Mouse (Mus musculus) kidney, embryonic 16.5 days (tissue): Measurements from ENCODE around the gene Dmrtc2. TPM values are rescaled to one million over a fixed set of nuclear protein-coding genes. Genes with fewer than 3 reads are reported as not detected.

ENCODE experiments used
- ATAC-seq: fragments of 200-750 bp; cut with Nextera tagmentation; 2 replicates; pipeline ENCODE4 v1.8.0; 2017; ENCODE audit warnings: moderate TSS enrichment; ENCODE audit not compliant: low FRiP score, low TSS enrichment
- H3K27ac ChIP-seq: fragments of 300-500 bp; sonication (generic); 2 replicates; pipeline ENCODE4 v1.5.1; 2014; ENCODE audit warnings: low read length
- H3K27me3 ChIP-seq: fragments of 300-500 bp; sonication (generic); 2 replicates; pipeline ENCODE4 v1.6.1; 2014; ENCODE audit warnings: low read length, control low read depth, mixed read lengths; ENCODE audit not compliant: insufficient read depth
- H3K36me3 ChIP-seq: fragments of 300-500 bp; sonication (generic); 2 replicates; pipeline ENCODE4 v1.6.1; 2014; ENCODE audit warnings: low read length, control low read depth, mixed read lengths; ENCODE audit not compliant: insufficient read depth
- H3K4me1 ChIP-seq: fragments of 300-500 bp; sonication (generic); 2 replicates; pipeline ENCODE4 v1.6.1; 2014; ENCODE audit warnings: low read length, control low read depth, mixed read lengths; ENCODE audit not compliant: insufficient read depth
- H3K4me2 ChIP-seq: fragments of 300-500 bp; sonication (generic); replicated peaks from 2 replicates; pipeline ENCODE4 v1.6.1; 2014; ENCODE audit warnings: low read depth, low read length
- H3K4me3 ChIP-seq: fragments of 300-500 bp; sonication (generic); 2 replicates; pipeline ENCODE4 v1.5.1; 2014; ENCODE audit warnings: mild to moderate bottlenecking, low read length
- H3K9ac ChIP-seq: fragments of 300-500 bp; sonication (generic); replicated peaks from 2 replicates; pipeline ENCODE4 v1.6.1; 2014; ENCODE audit warnings: low read length
- H3K9me3 ChIP-seq: fragments of 300-500 bp; sonication (generic); 2 replicates; pipeline ENCODE4 v1.6.1; 2016; ENCODE audit warnings: low read length, control low read depth
- WGBS: fragments of 180-500 bp; shearing (Covaris S2); extraction: QIAGEN DNeasy Blood & Tissue Kit; methylation state at CpG from one replicate; pipeline ENCODE4 v1.1.7; 2014; 5-methylcytosine and 5-hydroxymethylcytosine counted together
- polyA plus RNA-seq: library from polyadenylated mRNA; unstranded; fragments of >200 nt; fragmentation: Nextera tagmentation; extraction: Ambion mirVana; gene quantifications from 2 replicates; pipeline ENCODE4 v1.2.1, GENCODE M21; 2015

Dmrtc2 gene
- polyA plus RNA-seq, 1 experiment from 2014 or later = not detected

GRCm38 (mm10) chr7:24861913-24862312 lies 7.9 kb upstream of the Dmrtc2 start, which contains the start of gene Gm9844:
Gm9844 (plus strand) TSS chr7:24862213.
- no peaks in the 10 kb centered on the region; the same call in 1 of the 2 replicates for H3K27me3 ChIP-seq
- H3K4me1 ChIP-seq = no peaks in the 10 kb centered on the region
- 81% methylated on average over 7 of the region's 7 CpGs for WGBS
- no peaks in the 10 kb centered on the region for H3K36me3 ChIP-seq
- H3K4me2 ChIP-seq = no peak within 1 kb of the TSS
- H3K9ac ChIP-seq = no peak within 1 kb of the TSS
- no peaks in the 10 kb centered on the region for H3K9me3 ChIP-seq
- no peak within 1 kb of the TSS for H3K27ac ChIP-seq
- H3K4me3 ChIP-seq = no peak within 1 kb of the TSS
- ATAC-seq = no peak

- ATAC-seq = no peak
- Histone ChIP-seq H3K36me3 (no peaks in the 10 kb centered on the region), H3K9me3 (no peaks in the 10 kb centered on the region), H3K4me1 (no peaks in the 10 kb centered on the region), H3K4me2 (no peak overlapping the region), H3K27ac (no peak overlapping the region), H3K27me3 (no peaks in the 10 kb centered on the region), H3K9ac (no peak overlapping the region), H3K4me3 (no peak overlapping the region)
- 85% methylated on average over 4 of the region's 4 CpGs for WGBS
These were observed 7.0 kb upstream of the Dmrtc2 start for GRCm38 (mm10) chr7:24862853-24863252.

- no peak overlapping the region for H3K27ac ChIP-seq
- no peaks in the 10 kb centered on the region for H3K36me3 ChIP-seq
- H3K4me3 ChIP-seq = no peak overlapping the region
- ATAC-seq = no peak
- H3K4me1 ChIP-seq = no peaks in the 10 kb centered on the region
- no peaks in the 10 kb centered on the region for H3K27me3 ChIP-seq
- H3K4me2 ChIP-seq = no peak overlapping the region
- no peaks in the 10 kb centered on the region for H3K9me3 ChIP-seq
- H3K9ac ChIP-seq = no peak overlapping the region
- WGBS = 28% methylated on average over 6 of the region's 6 CpGs
These were observed 5.7 kb upstream of the Dmrtc2 start for GRCm38 (mm10) chr7:24864156-24864555.

GRCm38 (mm10) chr7:24869080-24869479 lies 777 bp upstream of the Dmrtc2 start:
- WGBS = 69% methylated on average over 17 of the region's 17 CpGs
- no peak for ATAC-seq

GRCm38 (mm10) chr7:24877588-24877987 lies 7.7 kb downstream of the Dmrtc2 start:
- ATAC-seq = no peak
- 68% methylated on average over 3 of the region's 3 CpGs for WGBS
- H3K36me3 ChIP-seq = no peaks in the 10 kb centered on the region
- H3K4me3 ChIP-seq = no peak overlapping the region
- H3K9me3 ChIP-seq = no peaks in the 10 kb centered on the region
- no peak overlapping the region for H3K4me2 ChIP-seq
- H3K4me1 ChIP-seq = 0 out of 2 replicates have a peak, but pooled peaks cover 8% of the 10 kb centered on the region
- no peak overlapping the region for H3K27ac ChIP-seq
- H3K27me3 ChIP-seq = no peaks in the 10 kb centered on the region
- H3K9ac ChIP-seq = no peak overlapping the region

More at GRCm38 (mm10) chr7:24869080-24869479, 777 bp upstream of the Dmrtc2 start:
- H3K27me3 ChIP-seq = no peaks in the 10 kb centered on the region
- no peak overlapping the region for H3K27ac ChIP-seq
- H3K4me1 ChIP-seq = no peaks in the 10 kb centered on the region
- H3K9ac ChIP-seq = no peak overlapping the region
- no peaks in the 10 kb centered on the region for H3K36me3 ChIP-seq
- H3K4me2 ChIP-seq = no peak overlapping the region
- 0 out of 2 replicates have a peak, but pooled peaks cover 2% of the 10 kb centered on the region for H3K9me3 ChIP-seq
- H3K4me3 ChIP-seq = no peak overlapping the region

- H3K27me3 ChIP-seq = no peaks in the 10 kb centered on the region
- ATAC-seq = no peak
- no peak overlapping the region for H3K4me3 ChIP-seq
- H3K36me3 ChIP-seq = no peaks in the 10 kb centered on the region
- WGBS = 29% methylated on average over 2 of the region's 2 CpGs
- no peak overlapping the region for H3K27ac ChIP-seq
- no peaks in the 10 kb centered on the region for H3K9me3 ChIP-seq
- no peak overlapping the region for H3K9ac ChIP-seq
- 0 out of 2 replicates have a peak, but pooled peaks cover 8% of the 10 kb centered on the region for H3K4me1 ChIP-seq
- no peak overlapping the region for H3K4me2 ChIP-seq
These were observed 9.8 kb downstream of the Dmrtc2 start for GRCm38 (mm10) chr7:24879620-24880019.

- no peaks in the 10 kb centered on the region for H3K27me3 ChIP-seq
- peaks cover 31% of the 10 kb centered on the region for H3K4me1 ChIP-seq
- no peak overlapping the region for H3K27ac ChIP-seq
- H3K4me2 ChIP-seq = no peak overlapping the region
- peaks cover 22% of the 10 kb centered on the region for H3K36me3 ChIP-seq
- no peak overlapping the region for H3K4me3 ChIP-seq
- H3K9me3 ChIP-seq = no peaks in the 10 kb centered on the region
- no peak for ATAC-seq
- 94% methylated on average over 9 of the region's 9 CpGs for WGBS
- no peak overlapping the region for H3K9ac ChIP-seq
These were observed 12.8 kb downstream of the Dmrtc2 start for GRCm38 (mm10) chr7:24882416-24883199.

GRCm38 (mm10) chr7:24883896-24884692 lies 14.2 kb downstream of the Dmrtc2 start, which contains the start of gene Rps19:
Rps19 (plus strand) TSS chr7:24884371.
- WGBS = under 1% methylated on average over 57 of the region's 57 CpGs
- H3K27ac ChIP-seq = peak within 1 kb of the TSS; percentile 94
- ATAC-seq = peak; percentile 95

GRCm38 (mm10) chr7:24884693-24885291 lies 14.9 kb downstream of the Dmrtc2 start:
- peaks cover 42% of the 10 kb centered on the region for H3K36me3 ChIP-seq
- H3K4me1 ChIP-seq = peaks cover 45% of the 10 kb centered on the region
- H3K9me3 ChIP-seq = no peaks in the 10 kb centered on the region
- WGBS = under 1% methylated on average over 47 of the region's 47 CpGs
- H3K27ac ChIP-seq = peak overlapping the region; percentile 94
- ATAC-seq = peak; percentile 0
- no peaks in the 10 kb centered on the region for H3K27me3 ChIP-seq
- peak overlapping the region; percentile 89 for H3K4me3 ChIP-seq
- peak overlapping the region; percentile 100 for H3K9ac ChIP-seq
- H3K4me2 ChIP-seq = peak overlapping the region; percentile 93

More at GRCm38 (mm10) chr7:24883896-24884692, 14.2 kb downstream of the Dmrtc2 start, which contains the start of gene Rps19:
- Histone ChIP-seq H3K27me3 (no peaks in the 10 kb centered on the region), H3K4me2 (peak within 1 kb of the TSS; percentile 93), H3K4me3 (peak within 1 kb of the TSS; percentile 89), H3K4me1 (peaks cover 43% of the 10 kb centered on the region), H3K36me3 (peaks cover 35% of the 10 kb centered on the region), H3K9me3 (no peaks in the 10 kb centered on the region), H3K9ac (peak within 1 kb of the TSS; percentile 100)
